Mouse (Mus musculus) lung, postnatal 0 days (tissue): ENCODE data around the gene Tlk1.

ENCODE experiments used
- CTCF ChIP-seq: IDR thresholded peaks from 2 replicates; pipeline ENCODE4 v1.5.1; 2016; ENCODE audit warnings: antibody characterized with exemption, mild to moderate bottlenecking
- EP300 ChIP-seq: IDR thresholded peaks from 2 replicates; pipeline ENCODE4 v1.6.1; 2016; ENCODE audit warnings: antibody characterized with exemption, mild to moderate bottlenecking, control low read depth

DNA sequence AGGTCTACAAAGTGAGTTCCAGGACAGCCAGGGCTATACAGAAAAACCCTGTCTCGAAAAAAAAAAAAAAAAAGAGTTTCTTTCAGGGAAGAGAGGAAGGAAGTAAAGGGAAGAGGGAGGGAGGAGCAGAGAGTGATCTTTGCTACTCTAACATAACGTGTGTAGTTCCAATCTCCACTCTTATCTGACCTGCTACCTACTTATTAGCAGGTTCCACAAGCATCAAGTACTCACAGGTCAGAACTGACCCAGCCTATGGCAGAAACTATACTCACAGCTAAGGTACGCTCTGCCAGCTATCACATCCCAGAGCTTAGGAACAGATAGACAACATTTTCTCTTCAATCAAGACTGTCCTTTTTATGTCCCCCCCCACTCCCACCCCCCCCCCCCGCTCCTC, 90.0 kb downstream of the Tlk1 start:
- TF ChIP-seq CTCF (no peak), EP300 (no peak)
